Mouse (Mus musculus) cerebellum, adult 9-11 months (tissue): ENCODE measurements around the gene Slc4a3.

Experiments used
- DNase-seq: peaks from one replicate; pipeline ENCODE4 v3.0.0; 2022

Slc4a3 gene

DNA sequence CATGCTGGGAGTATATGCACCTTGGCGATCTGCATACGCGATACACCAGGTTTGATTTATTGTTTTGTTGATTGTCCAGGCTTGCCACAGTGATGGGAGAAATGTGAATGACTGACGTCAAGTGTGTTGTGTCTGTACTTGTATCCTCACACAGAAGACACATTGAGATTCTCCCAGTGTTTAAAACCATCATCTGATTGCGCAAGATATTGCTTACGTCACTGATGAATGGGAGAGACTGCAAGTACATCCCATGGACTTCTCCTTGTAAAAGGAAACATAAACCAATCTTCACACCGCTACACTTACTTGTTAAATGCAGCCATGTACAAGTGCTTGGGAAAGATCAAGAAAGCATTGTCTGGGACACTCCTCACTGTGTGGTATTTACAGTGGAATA lies 62.2 kb downstream of the Slc4a3 start:
- no peak for DNase-seq

DNA sequence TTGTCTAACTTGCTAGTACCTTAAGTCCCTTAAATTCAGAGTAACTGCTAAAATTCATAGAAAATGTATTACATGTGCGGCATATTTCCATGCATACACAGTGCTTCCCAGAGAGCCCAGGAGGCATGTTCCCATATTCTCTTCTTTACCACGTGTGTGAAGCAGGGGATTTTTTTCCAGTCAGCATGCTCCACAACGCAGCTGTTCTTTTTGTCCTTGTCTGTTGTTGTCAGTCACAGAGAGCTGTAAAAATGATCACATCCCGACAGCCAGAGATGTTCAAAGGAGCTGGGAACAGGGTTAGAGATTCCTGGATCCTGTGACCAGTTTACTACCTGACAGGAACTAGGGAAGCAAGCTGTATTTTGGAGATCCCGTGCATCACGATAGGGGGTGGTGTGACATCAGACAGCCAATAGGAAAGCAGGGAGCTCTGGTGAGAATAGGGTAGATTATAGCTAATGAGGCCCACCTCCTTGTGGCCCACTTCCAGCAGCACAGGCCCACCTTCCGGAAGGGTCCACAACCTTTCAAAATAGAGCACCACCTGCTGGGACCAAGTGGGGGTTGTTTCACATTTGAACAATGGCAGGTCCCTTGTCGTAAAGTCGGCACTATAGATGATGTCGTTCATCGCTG lies 62.7 kb downstream of the Slc4a3 start:
- no peak for DNase-seq

DNA sequence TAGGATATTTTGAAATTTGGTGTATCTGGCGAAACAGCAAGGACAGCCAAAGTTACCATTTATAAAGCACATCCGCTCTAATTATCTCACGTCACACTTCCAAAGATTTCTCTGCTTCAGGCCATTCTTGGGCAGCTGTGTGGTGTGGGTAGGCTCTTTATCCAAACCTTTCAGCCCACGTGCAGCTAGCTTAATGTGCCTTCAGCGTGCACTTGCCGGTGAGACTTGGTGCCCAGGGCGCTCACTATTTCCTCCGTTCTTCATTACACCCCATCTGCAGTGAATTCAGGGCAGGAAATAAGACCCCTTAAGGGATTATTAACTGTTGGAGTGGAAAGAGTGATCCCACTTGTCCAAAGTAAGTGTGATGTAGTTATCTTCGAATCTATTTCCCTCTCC lies 63.2 kb downstream of the Slc4a3 start:
- no peak for DNase-seq

DNA sequence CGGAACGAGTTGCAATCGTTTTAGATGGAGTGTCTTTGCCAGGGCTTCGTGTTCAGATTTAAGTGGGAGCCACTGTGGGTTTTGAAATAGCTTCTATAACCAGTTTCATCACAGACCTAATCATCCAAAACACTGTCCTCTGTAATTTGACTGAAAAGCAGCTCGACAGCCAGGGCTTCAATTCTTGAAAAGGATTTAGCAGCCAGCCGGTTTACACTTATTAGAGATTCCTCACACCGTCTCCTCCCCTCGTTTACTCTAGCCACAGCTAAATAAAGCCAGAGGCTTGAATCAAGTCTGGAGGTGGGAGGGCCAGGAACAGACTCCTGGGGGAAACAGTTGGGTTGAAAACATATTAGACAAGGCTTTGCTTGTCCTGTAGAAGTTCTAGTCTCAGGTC lies 64.5 kb downstream of the Slc4a3 start:
- no peak for DNase-seq
